Mouse (Mus musculus) embryonic facial prominence, embryonic 12.5 days (tissue): ENCODE measurements around the gene Pde10a. TPM values are rescaled to one million over a fixed set of nuclear protein-coding genes. Genes with fewer than 3 reads are reported as not detected.
"Not testable (repeated sequence)": the region's sequence is repeated elsewhere in the genome, so short reads cannot be mapped to it uniquely, and the experiment has no call there.

Source experiments
- ATAC-seq: fragments of 200-750 bp; cut with Nextera tagmentation; 2 replicates; pipeline ENCODE4 v1.8.0; 2017; ENCODE audit not compliant: insufficient number of reproducible peaks, insufficient read depth, low FRiP score, low TSS enrichment
- H3K27ac ChIP-seq: fragments of 300-500 bp; sonication (generic); 2 replicates; pipeline ENCODE4 v1.5.1; 2016; ENCODE audit warnings: mild to moderate bottlenecking
- H3K27me3 ChIP-seq: fragments of 300-500 bp; sonication (generic); 2 replicates; pipeline ENCODE4 v1.6.1; 2016; ENCODE audit warnings: mild to moderate bottlenecking, moderate library complexity
- H3K36me3 ChIP-seq: fragments of 300-500 bp; sonication (generic); 2 replicates; pipeline ENCODE4 v1.6.1; 2016; ENCODE audit warnings: mild to moderate bottlenecking
- H3K4me1 ChIP-seq: fragments of 300-500 bp; sonication (generic); 2 replicates; pipeline ENCODE4 v1.6.1; 2016
- H3K4me2 ChIP-seq: fragments of 300-500 bp; sonication (generic); replicated peaks from 2 replicates; pipeline ENCODE4 v1.6.1; 2016; ENCODE audit warnings: mild to moderate bottlenecking, moderate library complexity
- H3K4me3 ChIP-seq: fragments of 300-500 bp; sonication (generic); 2 replicates; pipeline ENCODE4 v1.5.1; 2016; ENCODE audit warnings: mild to moderate bottlenecking
- H3K9ac ChIP-seq: fragments of 300-500 bp; sonication (generic); 2 replicates; pipeline ENCODE4 v1.6.1; 2016; ENCODE audit warnings: mild to moderate bottlenecking, moderate library complexity
- H3K9me3 ChIP-seq: fragments of 300-500 bp; sonication (generic); 2 replicates; pipeline ENCODE4 v1.6.1; 2016; ENCODE audit warnings: mild to moderate bottlenecking, moderate library complexity
- WGBS: fragments of 180-500 bp; shearing (Covaris S2); methylation state at CpG from one replicate; pipeline ENCODE4 v1.1.7; 2016; 5-methylcytosine and 5-hydroxymethylcytosine counted together
- polyA plus RNA-seq: library from polyadenylated mRNA; unstranded; fragments of >200 nt; fragmentation: Nextera tagmentation; extraction: Ambion mirVana; gene quantifications from 2 replicates; pipeline ENCODE4 v1.2.1, GENCODE M21; 2016

Gene Pde10a
- polyA plus RNA-seq, 1 experiment from 2014 or later = 3.9 TPM

GRCm38 (mm10) chr17:8658751-8659454 is 133.7 kb downstream of the Pde10a start:
- H3K4me2 ChIP-seq = no peak overlapping the region
- no peaks in the 10 kb centered on the region for H3K36me3 ChIP-seq
- 68% methylated on average over 16 of the region's 16 CpGs for WGBS
- ATAC-seq = no peak
- H3K27ac ChIP-seq = no peak overlapping the region
- no peak overlapping the region for H3K4me3 ChIP-seq
- H3K9me3 ChIP-seq = no peaks in the 10 kb centered on the region
- no peaks in the 10 kb centered on the region for H3K4me1 ChIP-seq
- no peaks in the 10 kb centered on the region for H3K27me3 ChIP-seq
- no peak overlapping the region for H3K9ac ChIP-seq

GRCm38 (mm10) chr17:8666912-8667311 is 141.7 kb downstream of the Pde10a start:
- Histone ChIP-seq H3K9ac (no peak overlapping the region), H3K4me3 (no peak overlapping the region), H3K36me3 (no peaks in the 10 kb centered on the region), H3K4me1 (no peaks in the 10 kb centered on the region), H3K4me2 (no peak overlapping the region), H3K27ac (no peak overlapping the region), H3K27me3 (0 out of 2 replicates have a peak, but pooled peaks cover 2% of the 10 kb centered on the region), H3K9me3 (no peaks in the 10 kb centered on the region)
- no peak for ATAC-seq
- whole genome bisulfite sequencing = 61% methylated on average over 5 of the region's 5 CpGs

GRCm38 (mm10) chr17:8674651-8675050 is 149.5 kb downstream of the Pde10a start:
- no peak for ATAC-seq
- Histone ChIP-seq H3K4me3 (no peak overlapping the region), H3K4me2 (no peak overlapping the region), H3K9ac (no peak overlapping the region), H3K27ac (no peak overlapping the region), H3K9me3 (no peaks in the 10 kb centered on the region), H3K4me1 (no peaks in the 10 kb centered on the region), H3K27me3 (0 out of 2 replicates have a peak, but pooled peaks cover 3% of the 10 kb centered on the region), H3K36me3 (no peaks in the 10 kb centered on the region)
- 77% methylated on average over 2 of the region's 2 CpGs for WGBS

DNA sequence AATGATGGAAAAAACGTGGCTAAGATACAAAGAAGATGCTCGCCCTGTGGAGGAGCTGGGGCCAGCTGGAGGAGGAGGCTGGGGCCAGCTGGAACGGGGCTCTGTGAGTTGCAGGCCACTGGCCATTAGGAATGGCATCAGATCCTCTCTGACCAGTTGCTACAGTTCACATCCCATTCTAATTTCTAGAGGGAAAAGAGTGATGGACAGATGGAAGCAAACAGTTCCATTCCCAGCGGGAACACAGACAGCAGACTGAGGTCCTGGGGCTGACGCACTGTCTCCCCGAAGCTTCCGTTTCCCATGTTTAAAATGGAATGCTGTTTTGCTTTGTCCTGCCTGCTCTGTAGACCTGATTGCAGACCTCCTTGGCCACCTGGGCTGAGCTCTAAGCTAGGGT is 161.2 kb downstream of the Pde10a start:
- H3K9ac ChIP-seq = no peak overlapping the region
- H3K4me3 ChIP-seq = no peak overlapping the region
- no peaks in the 10 kb centered on the region for H3K9me3 ChIP-seq
- no peak overlapping the region for H3K4me2 ChIP-seq
- H3K4me1 ChIP-seq = no peaks in the 10 kb centered on the region
- H3K36me3 ChIP-seq = no peaks in the 10 kb centered on the region
- ATAC-seq = no peak
- WGBS = 64% methylated on average over 7 of the region's 7 CpGs
- H3K27me3 ChIP-seq = no peaks in the 10 kb centered on the region
- H3K27ac ChIP-seq = no peak overlapping the region

GRCm38 (mm10) chr17:8688096-8688495 is 162.9 kb downstream of the Pde10a start:
- H3K4me1 ChIP-seq = no peaks in the 10 kb centered on the region
- no peaks in the 10 kb centered on the region for H3K36me3 ChIP-seq
- no peak overlapping the region for H3K4me3 ChIP-seq
- H3K4me2 ChIP-seq = no peak overlapping the region
- WGBS = 48% methylated on average over 3 of the region's 3 CpGs
- no peak overlapping the region for H3K27ac ChIP-seq
- ATAC-seq = no peak
- H3K9me3 ChIP-seq = no peaks in the 10 kb centered on the region
- H3K27me3 ChIP-seq = no peaks in the 10 kb centered on the region
- H3K9ac ChIP-seq = no peak overlapping the region

- no peaks in the 10 kb centered on the region for H3K27me3 ChIP-seq
- no peak overlapping the region for H3K4me3 ChIP-seq
- no peak overlapping the region for H3K27ac ChIP-seq
- H3K4me2 ChIP-seq = no peak overlapping the region
- no peak overlapping the region for H3K9ac ChIP-seq
- 60% methylated on average over 1 of the region's 1 CpGs for WGBS
- peaks cover 4% of the 10 kb centered on the region; the same call in 1 of the 2 replicates for H3K9me3 ChIP-seq
- no peaks in the 10 kb centered on the region for H3K36me3 ChIP-seq
- ATAC-seq = no peak
- H3K4me1 ChIP-seq = 0 out of 2 replicates have a peak, but pooled peaks cover 4% of the 10 kb centered on the region
Observed at GRCm38 (mm10) chr17:8698265-8698664, 173.1 kb downstream of the Pde10a start.

GRCm38 (mm10) chr17:8698793-8699192 is 173.6 kb downstream of the Pde10a start:
- ATAC-seq = no peak
- WGBS = 78% methylated on average over 3 of the region's 3 CpGs
- Histone ChIP-seq H3K9ac (no peak overlapping the region), H3K36me3 (no peaks in the 10 kb centered on the region), H3K27ac (no peak overlapping the region), H3K4me3 (no peak overlapping the region), H3K27me3 (no peaks in the 10 kb centered on the region), H3K9me3 (peaks cover 4% of the 10 kb centered on the region; the same call in 1 of the 2 replicates), H3K4me1 (0 out of 2 replicates have a peak, but pooled peaks cover 4% of the 10 kb centered on the region), H3K4me2 (no peak overlapping the region)

DNA sequence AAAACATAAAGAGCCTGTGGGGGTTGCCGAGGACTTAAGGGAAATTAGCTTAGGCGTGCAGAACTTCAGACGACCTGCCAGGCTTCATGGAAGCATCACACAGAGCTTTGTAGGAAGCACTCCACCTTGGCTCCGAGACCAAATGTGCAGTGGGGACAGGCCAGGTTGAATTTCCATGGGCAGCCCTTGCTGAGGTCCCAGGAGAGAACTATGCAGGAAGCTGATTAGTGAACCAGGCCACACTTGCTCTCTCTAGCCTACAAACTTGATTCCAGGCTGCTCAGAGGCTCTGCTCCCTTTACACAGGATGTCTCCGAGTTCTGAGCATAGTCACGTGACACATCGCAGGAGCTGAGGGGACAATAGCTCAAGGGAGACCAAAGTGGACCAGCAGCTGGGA is 175.9 kb downstream of the Pde10a start:
- no peaks in the 10 kb centered on the region for H3K27me3 ChIP-seq
- ATAC-seq = no peak
- H3K9me3 ChIP-seq = peaks cover 4% of the 10 kb centered on the region; the same call in 1 of the 2 replicates
- WGBS = 56% methylated on average over 7 of the region's 7 CpGs
- H3K36me3 ChIP-seq = no peaks in the 10 kb centered on the region
- H3K4me3 ChIP-seq = no peak overlapping the region
- no peak overlapping the region for H3K4me2 ChIP-seq
- H3K4me1 ChIP-seq = 0 out of 2 replicates have a peak, but pooled peaks cover 4% of the 10 kb centered on the region
- H3K27ac ChIP-seq = no peak overlapping the region
- H3K9ac ChIP-seq = no peak overlapping the region

DNA sequence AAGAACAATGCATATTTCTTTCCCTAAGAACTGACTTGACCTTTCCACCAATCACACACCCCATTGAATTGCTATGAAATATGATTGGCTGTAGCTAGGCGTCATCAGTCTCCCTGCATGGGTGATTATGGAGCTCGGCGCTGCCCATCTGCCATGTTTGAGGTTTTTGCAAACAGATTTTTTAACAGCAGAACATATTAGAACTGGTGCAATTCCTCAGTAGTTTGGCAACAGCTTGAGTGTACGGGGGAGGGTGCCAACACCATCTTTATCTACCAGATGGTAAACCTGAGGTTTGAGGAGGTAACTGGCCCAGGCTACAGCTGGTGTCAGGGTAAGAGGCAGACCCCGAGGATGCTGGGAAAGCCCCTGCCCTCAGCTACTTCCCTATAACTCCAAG is 177.3 kb downstream of the Pde10a start:
- Histone ChIP-seq H3K27ac (no peak overlapping the region), H3K27me3 (no peaks in the 10 kb centered on the region), H3K4me3 (no peak overlapping the region), H3K4me2 (no peak overlapping the region), H3K9me3 (no peaks in the 10 kb centered on the region), H3K9ac (no peak overlapping the region), H3K4me1 (0 out of 2 replicates have a peak, but pooled peaks cover 4% of the 10 kb centered on the region), H3K36me3 (no peaks in the 10 kb centered on the region)
- no peak for ATAC-seq
- 90% methylated on average over 5 of the region's 5 CpGs for WGBS

- no peaks in the 10 kb centered on the region for H3K36me3 ChIP-seq
- H3K27me3 ChIP-seq = no peaks in the 10 kb centered on the region
- no peak for ATAC-seq
- H3K4me1 ChIP-seq = peaks cover 9% of the 10 kb centered on the region; the same call in 1 of the 2 replicates
- no peak overlapping the region for H3K27ac ChIP-seq
- no peak overlapping the region for H3K4me2 ChIP-seq
- no peak overlapping the region for H3K9ac ChIP-seq
- H3K4me3 ChIP-seq = no peak overlapping the region
- H3K9me3 ChIP-seq = no peaks in the 10 kb centered on the region
Observed at GRCm38 (mm10) chr17:8708006-8708405, 182.8 kb downstream of the Pde10a start.

DNA sequence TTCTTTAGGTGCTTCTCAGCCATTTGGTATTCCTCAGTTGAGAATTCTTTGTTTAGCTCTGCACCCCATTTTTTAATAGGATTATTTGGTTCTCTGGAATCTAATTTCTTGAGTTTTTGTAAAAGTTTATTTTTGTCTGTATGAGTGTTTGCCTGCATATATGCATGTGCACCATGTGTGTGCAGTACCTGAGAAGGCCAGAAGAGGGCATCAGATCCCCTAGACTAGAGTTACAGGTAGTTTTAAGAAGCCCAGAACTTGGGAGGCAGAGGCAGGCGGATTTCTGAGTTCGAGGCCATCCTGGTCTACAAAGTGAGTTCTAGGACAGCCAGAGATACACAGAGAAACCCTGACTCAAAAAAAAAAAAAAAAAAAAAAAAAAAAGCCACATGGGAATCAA is 187.6 kb downstream of the Pde10a start:
- 95% methylated on average over 2 of the region's 2 CpGs for WGBS

GRCm38 (mm10) chr17:8720961-8721360 is 195.8 kb downstream of the Pde10a start:
- Histone ChIP-seq H3K9ac (no peak overlapping the region), H3K27ac (no peak overlapping the region), H3K9me3 (no peaks in the 10 kb centered on the region), H3K36me3 (no peaks in the 10 kb centered on the region), H3K4me1 (no peaks in the 10 kb centered on the region), H3K4me2 (no peak overlapping the region), H3K4me3 (no peak overlapping the region), H3K27me3 (no peaks in the 10 kb centered on the region)
- no peak for ATAC-seq
- WGBS = 72% methylated on average over 10 of the region's 10 CpGs

More for the DNA sequence above, 187.6 kb downstream of the Pde10a start:
- ATAC-seq, H3K4me3 ChIP-seq, H3K4me2 ChIP-seq, H3K9me3 ChIP-seq, H3K4me1 ChIP-seq, H3K27ac ChIP-seq, H3K27me3 ChIP-seq, H3K36me3 ChIP-seq, H3K9ac ChIP-seq: not testable (repeated sequence)
